Mouse (Mus musculus): Measurements from ENCODE around the gene Meis1.

Meis1 gene

GRCm38 (mm10) chr11:18830087-18830486, 188.7 kb downstream of the Meis1 start:
- no peak for DNase-seq (ENCODE audit: low spot score)
